Mouse (Mus musculus): ENCODE measurements around the gene Ctcfl.

DNA sequence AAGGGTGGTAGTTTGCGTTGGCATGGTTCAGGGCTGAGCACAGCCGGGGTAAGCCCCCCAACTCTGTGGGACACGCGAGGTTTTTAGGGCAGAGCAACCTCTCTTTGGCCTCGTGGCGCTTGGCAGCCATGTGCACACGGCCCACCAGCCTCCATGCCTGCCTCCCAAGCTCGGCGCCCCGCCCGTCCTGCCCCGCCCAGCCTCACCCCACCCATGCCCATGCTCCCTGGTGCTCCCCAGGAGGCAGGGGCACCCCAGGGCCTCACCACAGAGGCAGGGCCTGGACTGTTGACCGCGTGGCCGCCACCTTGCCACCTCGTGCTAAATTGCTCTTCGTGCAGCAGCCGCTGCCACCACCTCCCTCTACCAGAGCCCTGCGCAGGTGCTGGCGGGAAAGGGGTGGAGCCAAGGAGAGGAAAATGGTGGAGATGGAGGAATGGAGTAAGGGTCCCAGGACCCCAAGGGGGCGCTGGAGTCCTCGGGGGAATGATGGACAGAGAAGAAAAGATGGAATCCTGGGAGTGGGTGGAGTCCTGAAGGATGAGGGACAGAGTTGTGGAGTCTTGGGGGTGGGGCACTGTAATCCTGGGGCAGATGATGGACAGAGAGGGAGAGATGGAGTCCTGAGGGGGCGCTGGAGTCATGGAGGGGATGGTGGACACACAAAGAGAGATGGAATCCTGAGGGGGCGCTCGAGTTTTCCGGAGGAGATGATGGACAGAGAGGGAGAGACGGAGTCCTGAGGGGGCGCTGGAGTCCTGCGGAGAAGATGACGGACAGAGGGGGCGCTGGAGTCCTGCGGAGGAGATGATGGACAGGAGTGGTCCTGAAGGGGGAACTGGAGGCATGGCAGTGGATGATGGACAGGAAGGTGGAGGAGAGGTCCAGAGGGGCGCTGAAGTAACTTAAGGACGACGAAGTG is at the start of gene Ctcfl:
- TF ChIP-seq CTCF (IDR thresholded peaks at IDR 0.05; ENCODE audit: low read depth) = no peak
- no peak for TF ChIP-seq EP300 (IDR thresholded peaks at IDR 0.05; ENCODE audit: low read depth)
